Mouse (Mus musculus): ENCODE results near the gene 1700025G04Rik.

GRCm38 (mm10) chr1:151862109-151862508 lies 227.8 kb downstream of the 1700025G04Rik start:
- no peak for TF ChIP-seq CTCF (IDR thresholded peaks at IDR 0.05; ENCODE audit: extremely low read depth, insufficient read depth, low read length)
- no peak for TF ChIP-seq POLR2A (IDR thresholded peaks at IDR 0.05; ENCODE audit: extremely low read depth, insufficient read depth, low read length)

All from cortical plate, adult 2 months (tissue).